Mouse (Mus musculus) kidney, postnatal 0 days (tissue): Measurements from ENCODE around the gene Derl2. TPM values are rescaled to one million over a fixed set of nuclear protein-coding genes. Genes with fewer than 3 reads are reported as not detected.

Experiments used
- ATAC-seq: fragments of 200-750 bp; cut with Nextera tagmentation; replicated peaks from 2 replicates; pipeline ENCODE4 v1.8.0; 2017; ENCODE audit warnings: low read depth, moderate number of reproducible peaks, moderate TSS enrichment, moderate library complexity; ENCODE audit not compliant: low FRiP score
- DNase-seq: peaks from one replicate; pipeline ENCODE4 v3.0.0-alpha.2; 2016; ENCODE audit warnings: low spot score
- H3K27ac ChIP-seq: fragments of 300-500 bp; sonication (generic); 2 replicates; pipeline ENCODE4 v1.5.1; 2014; ENCODE audit warnings: mild to moderate bottlenecking
- H3K27me3 ChIP-seq: fragments of 300-500 bp; sonication (generic); 2 replicates; pipeline ENCODE4 v1.6.1; 2014; ENCODE audit warnings: low read length, mixed read lengths; ENCODE audit not compliant: insufficient read depth
- H3K36me3 ChIP-seq: fragments of 300-500 bp; sonication (generic); 2 replicates; pipeline ENCODE4 v1.6.1; 2014; ENCODE audit warnings: low read length, mixed read lengths; ENCODE audit not compliant: insufficient read depth
- H3K4me1 ChIP-seq: fragments of 300-500 bp; sonication (generic); replicated peaks from 2 replicates; pipeline ENCODE4 v1.6.1; 2014; ENCODE audit warnings: antibody characterized with exemption, low read length, mixed read lengths; ENCODE audit not compliant: insufficient read depth
- H3K4me2 ChIP-seq: fragments of 300-500 bp; sonication (generic); 2 replicates; pipeline ENCODE4 v1.6.1; 2014; ENCODE audit warnings: mild to moderate bottlenecking, low read length, moderate library complexity, mixed read lengths
- H3K4me3 ChIP-seq: fragments of 300-500 bp; sonication (generic); replicated peaks from 2 replicates; pipeline ENCODE4 v1.5.1; 2014; ENCODE audit warnings: low read depth, low read length
- H3K9ac ChIP-seq: fragments of 300-500 bp; sonication (generic); 2 replicates; pipeline ENCODE4 v1.6.1; 2014; ENCODE audit warnings: low read depth, low read length
- H3K9me3 ChIP-seq: fragments of 300-500 bp; sonication (generic); replicated peaks from 2 replicates; pipeline ENCODE4 v1.6.1; 2016; ENCODE audit warnings: low read length, inconsistent platforms, mixed read lengths
- CTCF ChIP-seq: IDR thresholded peaks from 2 replicates; pipeline ENCODE4 v1.5.1; 2016; ENCODE audit warnings: antibody characterized with exemption, low read depth, mild to moderate bottlenecking, moderate library complexity
- WGBS: fragments of 180-500 bp; shearing (Covaris S2); extraction: QIAGEN DNeasy Blood & Tissue Kit; methylation state at CpG from one replicate; pipeline ENCODE4 v1.1.7; 2014; 5-methylcytosine and 5-hydroxymethylcytosine counted together
- polyA plus RNA-seq: library from polyadenylated mRNA; unstranded; fragments of >200 nt; fragmentation: Nextera tagmentation; extraction: Ambion mirVana; gene quantifications from 2 replicates; pipeline ENCODE4 v1.2.1, GENCODE M21; 2015

Gene Derl2
- polyA plus RNA-seq, 1 experiment from 2014 or later: 55.7 TPM

- H3K4me2 ChIP-seq: peak overlapping the region; percentile 66
- ATAC-seq (no peak), DNase-seq (peak; percentile 19)
- WGBS: under 1% methylated on average over 25 of the region's 25 CpGs
- peaks cover 28% of the 10 kb centered on the region; the same call in 1 of the 2 replicates for H3K36me3 ChIP-seq
- no peaks in the 10 kb centered on the region for H3K9me3 ChIP-seq
- peak overlapping the region; percentile 90 for H3K9ac ChIP-seq
- peak overlapping the region; percentile 79 for H3K27ac ChIP-seq
- peak overlapping the region; percentile 84 for H3K4me3 ChIP-seq
- TF ChIP-seq CTCF: no peak
- H3K27me3 ChIP-seq: no peaks in the 10 kb centered on the region
- H3K4me1 ChIP-seq: peaks cover 6% of the 10 kb centered on the region; the same call in 1 of the 2 replicates
Measured at GRCm38 (mm10) chr11:70969271-70969794, 50.3 kb downstream of the Derl2 start.

GRCm38 (mm10) chr11:70964222-70964907 is 55.3 kb downstream of the Derl2 start:
- H3K27ac ChIP-seq: no peak overlapping the region
- H3K36me3 ChIP-seq: peaks cover 50% of the 10 kb centered on the region; the same call in 1 of the 2 replicates
- no peak overlapping the region for H3K4me2 ChIP-seq
- DNase-seq: no peak
- H3K4me1 ChIP-seq: no peaks in the 10 kb centered on the region; the same call in 1 of the 2 replicates
- ATAC-seq: no peak
- H3K4me3 ChIP-seq: no peak overlapping the region
- H3K27me3 ChIP-seq: no peaks in the 10 kb centered on the region
- 85% methylated on average over 4 of the region's 4 CpGs for WGBS
- no peaks in the 10 kb centered on the region for H3K9me3 ChIP-seq
- H3K9ac ChIP-seq: no peak overlapping the region
- TF ChIP-seq CTCF: no peak

- WGBS: 93% methylated on average over 5 of the region's 5 CpGs
- Histone ChIP-seq H3K27ac (no peak overlapping the region), H3K27me3 (no peaks in the 10 kb centered on the region), H3K9me3 (no peaks in the 10 kb centered on the region), H3K4me2 (no peak overlapping the region), H3K36me3 (peaks cover 76% of the 10 kb centered on the region), H3K9ac (no peak overlapping the region), H3K4me3 (no peak overlapping the region), H3K4me1 (no peaks in the 10 kb centered on the region)
- DNase-seq (no peak), ATAC-seq (no peak)
- TF ChIP-seq CTCF: no peak
Measured at GRCm38 (mm10) chr11:70960786-70961554, 58.7 kb downstream of the Derl2 start.

Other genes with a start within 250 kb of the Derl2 start
- 0.55 and 0.84 TPM in 2 replicates for gene Scimp, start 207.3 kb downstream of the Derl2 start, polyA plus RNA-seq
- gene Rabep1, start 175.1 kb downstream of the Derl2 start, polyA plus RNA-seq: 35.4 and 37.5 TPM in 2 replicates
- gene Nup88, start 49.9 kb downstream of the Derl2 start, polyA plus RNA-seq: 85.8 and 89.0 TPM in 2 replicates
- 67.0 and 68.3 TPM in 2 replicates for gene Rpain, start 49.6 kb downstream of the Derl2 start, polyA plus RNA-seq
- 292 and 309 TPM in 2 replicates for gene C1qbp, start 36.8 kb downstream of the Derl2 start, polyA plus RNA-seq
- 12.1 and 12.4 TPM in 2 replicates for gene Dhx33, start 15.4 kb downstream of the Derl2 start, polyA plus RNA-seq
- 17.9 and 23.4 TPM in 2 replicates for gene Mis12, start 230 bp downstream of the Derl2 start, polyA plus RNA-seq
- gene 6330403K07Rik, start 13.7 kb upstream of the Derl2 start, polyA plus RNA-seq: 32.5 and 36.5 TPM in 2 replicates
- 0.04 TPM in 1 of 2 replicates, not detected in the other for gene Nlrp1a, start 124.9 kb upstream of the Derl2 start, polyA plus RNA-seq
- not detected in 2 replicates for gene Nlrp1b, start 210.9 kb upstream of the Derl2 start, polyA plus RNA-seq